Mouse (Mus musculus) heart, postnatal 14 days (tissue): ENCODE measurements at regions not wholly inside any gene's neighbourhood (a gene's known extent, or its start where the extent isn't known, plus 50 kb on each side); places are given as distances from the start of the nearest gene placed in this dataset.

ENCODE experiments used
- DNase-seq, 2 experiments: peaks; one replicate each; pipeline ENCODE4 v3.0.0; 2021 to 2022
- intact Hi-C: fragments of 180-260 bp; cut with DNase I; formaldehyde crosslinking; loops from one replicate; pipeline ENCODE4 v1.15.1; 2025

- DNase-seq, result peak; percentile 27 to 45
- intact Hi-C loops, result loop anchor here (10.0 kb wide), 1 partner anchor 434 kb away; the partner anchor contains the start of gene Ptpru
These were observed 437.3 kb downstream of the Ptpru start for GRCm38 (mm10) chr4:131400756-131401155.

GRCm38 (mm10) chr4:131401255-131401654, 436.8 kb downstream of the Ptpru start:
- intact Hi-C loops, result loop anchor here (10.0 kb wide), 1 partner anchor 434 kb away; the partner anchor contains the start of gene Ptpru
- no peak for DNase-seq

DNA sequence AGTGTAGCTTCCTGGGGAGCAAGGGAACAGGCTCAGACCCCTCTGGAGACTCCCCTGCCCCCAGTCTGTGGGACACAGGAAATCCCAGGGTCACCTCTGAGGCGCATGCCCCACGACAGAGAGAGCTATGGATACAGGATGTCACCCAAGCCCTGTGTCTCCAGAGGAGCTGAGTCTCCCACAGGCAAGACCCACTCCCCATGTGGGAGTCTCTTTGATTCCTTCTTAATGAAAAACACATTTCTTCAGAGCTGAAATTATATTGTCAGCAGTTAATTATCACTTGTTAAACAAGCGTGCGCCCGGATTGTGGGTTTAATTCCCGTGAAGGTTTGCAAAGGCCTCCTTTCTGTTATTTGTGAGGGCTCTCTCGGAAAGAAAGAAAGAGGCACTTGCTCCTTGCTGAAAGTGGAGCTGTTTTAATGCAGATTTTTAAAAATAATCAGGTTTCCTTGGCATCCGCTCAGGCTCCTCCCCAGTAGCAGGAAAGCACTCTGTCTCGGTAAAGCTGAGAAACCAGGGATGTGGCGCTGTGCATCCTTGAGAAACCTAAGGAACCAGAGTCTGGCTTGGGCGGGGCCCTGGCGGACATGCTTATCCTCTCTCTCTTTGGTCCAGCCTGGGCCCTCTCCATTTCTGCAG, 432.6 kb downstream of the Ptpru start:
- DNase-seq, result no peak
- intact Hi-C loops, result loop anchor here (10.0 kb wide), 1 partner anchor 429 kb away; the partner anchor contains the start of gene Ptpru

DNA sequence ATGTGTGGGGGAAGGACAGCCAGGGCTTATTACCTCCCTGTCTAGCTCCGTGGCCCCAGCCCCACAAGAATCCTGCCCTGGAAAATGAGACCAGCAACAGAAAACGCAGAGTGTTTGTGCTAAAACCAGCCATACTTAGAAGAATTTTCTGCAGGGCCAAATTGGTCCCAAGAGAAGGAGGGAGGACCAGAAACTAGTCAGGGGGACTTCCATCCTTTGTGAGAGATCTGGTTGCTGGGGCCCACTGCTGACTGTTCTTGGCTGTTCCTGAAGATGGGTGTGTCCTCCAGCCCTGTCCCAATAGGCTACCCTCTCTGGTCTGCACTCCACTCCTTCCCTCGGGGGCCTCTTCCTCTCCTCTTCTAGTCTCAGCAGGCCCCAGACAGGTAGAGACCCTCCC, 430.6 kb downstream of the Ptpru start:
- intact Hi-C loops, result loop anchor here (10.0 kb wide), 1 partner anchor 427 kb away; the partner anchor contains the start of gene Ptpru
- DNase-seq, result no peak

- intact Hi-C loops, result loop anchor here (10.0 kb wide), 1 partner anchor 426 kb away; the partner anchor contains the start of gene Ptpru
- no peak for DNase-seq
These were observed 429.4 kb downstream of the Ptpru start for GRCm38 (mm10) chr4:131408644-131409043.

DNA sequence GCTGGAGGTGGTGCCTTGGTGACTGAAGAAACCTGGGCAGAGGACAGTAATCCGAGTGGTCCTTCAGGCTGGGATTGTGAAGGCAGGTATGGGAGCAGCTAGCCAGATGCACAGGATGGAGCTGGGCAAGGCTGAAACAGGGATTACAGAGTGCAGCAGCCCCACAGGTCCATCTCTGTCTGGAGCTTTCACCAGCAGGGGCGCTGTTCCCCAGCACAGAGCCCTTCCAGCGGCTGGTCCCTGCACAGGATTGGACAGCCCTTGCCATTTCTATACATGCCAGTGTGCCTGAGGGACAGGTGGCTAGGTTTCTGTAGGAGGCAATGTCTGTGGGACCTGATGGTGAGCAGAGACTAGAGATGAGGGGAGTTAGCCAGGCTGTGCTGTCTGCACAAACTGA, 428.3 kb downstream of the Ptpru start:
- peak; percentile 50 to 73 for DNase-seq
- intact Hi-C loops, result loop anchor here (10.0 kb wide), 1 partner anchor 425 kb away; the partner anchor contains the start of gene Ptpru

DNA sequence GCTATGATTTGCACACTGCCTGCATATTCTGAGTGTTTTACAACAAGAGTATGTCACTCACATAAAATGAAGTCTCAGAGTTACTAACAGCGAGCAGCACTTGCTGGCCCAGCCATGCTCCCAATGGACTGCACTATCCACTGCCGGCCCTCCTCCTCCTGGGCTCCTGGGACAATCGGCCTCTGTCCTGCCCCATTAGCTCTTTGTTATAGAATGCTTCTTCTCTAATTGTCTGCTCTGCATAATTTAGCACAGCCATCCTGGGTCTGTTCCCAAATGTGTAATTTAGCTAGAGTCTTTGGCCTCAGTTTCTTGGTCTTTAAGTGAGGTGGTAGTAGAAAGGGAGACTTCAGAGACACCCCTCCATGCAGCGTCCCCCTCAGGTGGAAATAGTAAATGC, 426.2 kb downstream of the Ptpru start:
- no peak for DNase-seq
- intact Hi-C loops, result no loop called here

- intact Hi-C loops, result no loop called here
- DNase-seq, result no peak
These were observed 424.7 kb downstream of the Ptpru start for GRCm38 (mm10) chr4:131413380-131413779.

DNA sequence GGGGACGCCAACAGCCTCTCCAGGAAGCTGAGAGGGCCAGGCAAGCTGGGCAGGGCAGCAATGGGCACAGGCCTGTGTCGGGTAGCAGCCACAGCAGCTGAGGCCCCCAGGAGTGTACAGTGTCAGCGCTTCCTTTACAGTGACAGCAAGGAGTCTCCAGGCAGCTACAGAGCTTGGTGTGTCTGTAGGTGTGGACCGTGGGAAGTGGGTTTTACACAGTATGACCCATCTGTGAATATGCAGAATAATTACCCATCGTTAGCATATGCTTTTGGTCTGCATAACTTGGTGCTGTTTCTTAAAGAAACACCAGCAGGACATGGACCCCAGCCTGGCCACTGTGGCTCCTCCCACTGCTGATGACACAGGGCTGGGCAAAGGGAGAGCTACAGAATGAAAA, 422.6 kb downstream of the Ptpru start:
- DNase-seq, result no peak
- intact Hi-C loops, result no loop called here

GRCm38 (mm10) chr4:131416209-131416608, 421.9 kb downstream of the Ptpru start:
- no peak for DNase-seq
- intact Hi-C loops, result no loop called here

GRCm38 (mm10) chr4:131417159-131417748, 420.8 kb downstream of the Ptpru start:
- intact Hi-C loops, result no loop called here
- no peak for DNase-seq

DNA sequence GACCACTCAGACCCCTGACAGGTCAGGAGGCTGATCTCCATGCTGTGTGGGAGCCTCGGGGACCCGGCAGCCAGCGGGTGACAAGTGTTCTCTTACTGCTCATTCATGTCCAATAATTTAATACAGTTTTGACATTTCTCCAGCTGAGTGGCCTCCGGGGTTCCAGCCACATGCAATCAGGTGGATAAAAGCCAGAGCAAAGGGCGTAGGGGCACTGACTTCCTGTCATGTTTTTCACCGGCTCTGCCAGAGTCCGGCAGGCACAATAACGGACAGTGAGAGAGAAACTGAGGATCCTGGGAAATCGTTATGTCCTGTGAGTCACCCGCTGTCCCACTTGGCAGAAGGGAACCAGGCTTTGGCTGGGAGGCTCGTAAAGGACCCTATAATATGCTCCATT, 412.8 kb downstream of the Ptpru start:
- intact Hi-C loops, result no loop called here
- DNase-seq, result no peak

DNA sequence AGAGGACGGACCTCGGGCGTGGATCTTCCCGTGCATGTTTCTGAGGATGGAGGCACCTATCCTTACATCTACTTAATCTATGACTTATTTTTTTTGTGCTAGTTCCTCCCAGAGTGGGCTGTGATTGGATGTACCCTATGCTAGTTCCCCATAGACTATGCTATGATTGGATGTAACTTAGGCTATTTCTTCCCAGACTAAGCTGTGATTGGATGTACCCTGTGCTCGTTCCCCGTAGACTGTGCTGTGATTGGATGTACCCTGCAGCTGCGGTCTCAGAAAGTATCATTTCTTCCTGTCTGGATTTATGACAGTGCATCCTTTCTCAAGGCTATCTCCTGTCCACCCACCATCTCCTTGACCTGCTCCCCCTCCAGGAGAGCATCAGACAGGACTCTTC, 410.2 kb downstream of the Ptpru start:
- DNase-seq, result no peak
- intact Hi-C loops, result no loop called here

DNA sequence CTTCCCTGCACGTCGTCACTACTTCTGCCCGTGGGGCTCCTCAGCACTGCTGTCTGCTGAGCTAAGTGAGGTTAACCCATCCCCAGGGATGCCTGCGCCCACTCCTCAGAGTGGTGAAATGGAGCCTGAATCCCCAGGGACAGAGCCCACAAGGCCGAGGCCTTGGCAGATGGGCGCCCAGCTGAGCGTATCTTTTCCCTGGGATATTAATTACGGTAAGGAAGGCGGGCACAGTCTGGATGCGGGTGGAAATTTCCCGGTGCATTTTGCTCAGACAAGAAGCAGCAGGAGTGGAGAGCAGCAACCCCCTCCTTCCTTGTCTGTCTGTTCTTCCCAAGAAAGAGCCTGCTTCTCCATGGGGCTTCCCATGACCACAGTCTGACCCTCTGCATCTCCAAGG, 408.7 kb downstream of the Ptpru start:
- no peak for DNase-seq
- intact Hi-C loops, result no loop called here

GRCm38 (mm10) chr4:131430420-131430819, 407.7 kb downstream of the Ptpru start:
- no peak for DNase-seq
- intact Hi-C loops, result loop anchor here (5.0 kb wide), 1 partner anchor 407 kb away; the partner anchor contains the start of gene Ptpru

DNA sequence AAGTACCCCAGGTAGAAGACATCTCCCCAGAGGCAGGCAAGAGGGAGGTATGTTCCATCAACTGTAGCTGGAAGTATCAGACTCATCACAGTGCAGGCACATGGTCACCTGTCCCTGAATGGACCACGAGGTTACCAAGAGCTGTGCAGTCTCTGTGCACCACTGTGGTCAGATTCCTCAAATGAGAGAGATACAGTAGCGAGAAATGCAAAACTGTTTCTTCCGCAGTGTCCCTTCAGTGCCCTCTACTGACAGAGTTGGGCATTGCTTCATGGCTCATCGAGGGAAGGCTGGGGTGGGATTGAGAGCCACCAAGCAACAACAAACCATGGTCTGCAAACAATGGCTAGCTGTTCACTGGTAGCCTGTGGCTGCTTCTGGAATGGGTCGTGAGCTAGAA, 406.9 kb downstream of the Ptpru start:
- peak; percentile 63 to 81 for DNase-seq

GRCm38 (mm10) chr4:131432591-131433177, 405.4 kb downstream of the Ptpru start:
- no peak for DNase-seq
- intact Hi-C loops, result loop anchor here (5.0 kb wide), 1 partner anchor 405 kb away; the partner anchor contains the start of gene Ptpru

More for the DNA sequence above, 406.9 kb downstream of the Ptpru start:
- intact Hi-C loops, result loop anchor here (1.0 to 5.0 kb wide), 3 partner anchors 178 to 471 kb away; partner anchors contain the start of gene Ptpru

DNA sequence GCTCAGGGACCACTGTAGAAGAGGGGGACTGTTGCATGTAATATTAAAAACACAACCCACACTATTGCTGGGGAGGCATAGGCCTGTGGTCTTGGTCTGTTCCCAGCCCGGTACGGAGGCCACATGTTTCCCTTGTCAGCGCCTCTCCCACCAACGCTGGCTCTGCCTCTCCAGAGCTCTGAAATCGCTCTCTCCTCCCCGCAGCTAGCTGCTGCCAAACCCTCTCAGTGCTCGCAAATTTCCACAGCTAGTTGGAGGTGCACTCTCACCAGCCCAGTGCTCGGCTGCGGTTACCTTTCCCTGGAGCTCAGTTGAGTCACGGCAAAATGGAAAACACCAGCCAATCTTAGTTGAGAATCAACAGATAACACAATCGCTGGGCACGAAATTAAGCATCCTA, 402.9 kb downstream of the Ptpru start:
- intact Hi-C loops, result no loop called here
- DNase-seq, result no peak

DNA sequence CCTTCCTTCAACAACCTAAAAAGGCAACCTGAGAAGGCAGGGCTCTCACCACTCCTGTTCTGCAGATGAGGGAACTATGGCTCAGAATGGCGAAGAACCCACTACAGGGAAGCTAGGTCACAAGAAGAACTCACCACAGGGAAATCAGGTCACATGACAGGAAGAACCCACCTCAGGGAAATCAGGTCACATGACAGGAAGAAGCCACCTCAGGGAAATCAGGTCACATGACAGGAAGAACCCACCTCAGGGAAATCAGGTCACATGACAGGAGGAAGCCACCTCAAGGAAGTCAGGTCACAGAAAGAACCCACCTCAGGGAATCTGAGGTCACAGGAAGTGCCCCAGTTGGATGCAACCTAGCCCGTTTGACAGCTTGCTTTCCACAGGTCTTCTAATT, 399.7 kb downstream of the Ptpru start:
- intact Hi-C loops, result no loop called here
- DNase-seq, result no peak

DNA sequence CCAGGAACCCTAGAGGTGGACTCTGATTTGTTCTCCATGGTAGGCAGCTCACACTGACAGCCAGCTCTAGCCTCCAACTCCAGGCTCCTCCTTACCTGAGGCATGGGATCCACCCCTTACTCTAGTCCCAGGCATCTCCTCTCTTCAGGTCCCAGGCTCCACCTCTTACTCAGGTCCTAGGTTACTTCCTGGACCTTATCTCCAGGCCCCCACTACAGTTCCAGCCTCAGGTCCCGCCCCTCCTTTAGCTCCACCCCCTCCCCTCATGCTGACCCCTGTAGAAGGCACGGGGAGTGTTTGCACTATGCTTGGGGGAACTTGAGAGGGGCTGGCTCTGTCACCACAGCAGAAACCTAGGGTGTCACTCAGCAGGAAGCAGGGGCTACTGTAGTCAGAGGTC, 399.2 kb downstream of the Ptpru start:
- intact Hi-C loops, result no loop called here

DNA sequence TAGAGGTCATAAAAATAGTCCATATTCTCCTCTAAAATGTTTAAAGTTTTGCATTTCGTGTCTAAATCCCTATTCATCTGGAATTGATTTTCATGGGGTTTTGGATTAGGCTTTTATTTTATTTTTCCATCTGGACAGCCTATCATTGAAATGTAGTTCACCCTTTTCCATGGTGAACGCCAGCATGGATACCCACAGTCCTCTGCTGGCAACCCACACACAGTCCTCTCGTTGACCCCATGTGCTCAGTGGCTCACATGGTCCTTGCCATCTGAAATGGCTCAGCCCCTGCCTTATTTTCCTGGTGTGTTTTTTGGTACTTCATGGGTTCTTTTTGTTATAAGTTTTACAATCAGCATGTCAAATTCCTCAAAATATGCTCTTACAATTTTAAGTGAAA, 397.2 kb downstream of the Ptpru start:
- DNase-seq, result no peak
- intact Hi-C loops, result no loop called here

More for the DNA sequence above, 399.2 kb downstream of the Ptpru start:
- no peak for DNase-seq
